Mouse (Mus musculus) C2C12 (cell line): ENCODE results near the gene Nelfb. TPM values are rescaled to one million over a fixed set of nuclear protein-coding genes. Genes with fewer than 3 reads are reported as not detected.

Experiments used
- H3K27me3 ChIP-seq: one replicate; pipeline ENCODE4 v1.6.1; 2011; ENCODE audit not compliant: control insufficient read depth, insufficient read depth, insufficient read length
- H3K36me3 ChIP-seq: one replicate; pipeline ENCODE4 v1.6.1; 2011; ENCODE audit not compliant: control insufficient read depth, insufficient read depth
- H3K4me3 ChIP-seq: one replicate; pipeline ENCODE4 v1.5.1; 2011; ENCODE audit warnings: mild to moderate bottlenecking, control low read depth; ENCODE audit not compliant: poor library complexity, insufficient read depth, severe bottlenecking
- H3K79me2 ChIP-seq: one replicate; pipeline ENCODE4 v1.6.1; 2011; ENCODE audit not compliant: control insufficient read depth, insufficient read depth
- H3K79me3 ChIP-seq: one replicate; pipeline ENCODE4 v1.6.1; 2011; ENCODE audit warnings: low read depth, control low read depth
- H3ac ChIP-seq: one replicate; pipeline ENCODE3; 2011; ENCODE audit warnings: low read depth; ENCODE audit not compliant: control insufficient read depth, insufficient read length
- CEBPB ChIP-seq: IDR thresholded peaks from one replicate; pipeline ENCODE4 v1.6.1; 2011; ENCODE audit warnings: low read depth, mild to moderate bottlenecking, control low read depth, moderate library complexity
- CTCF ChIP-seq: IDR thresholded peaks from one replicate; pipeline ENCODE4 v1.5.1; 2011; ENCODE audit not compliant: control insufficient read depth, insufficient read depth, insufficient read length
- FOSL1 ChIP-seq: IDR thresholded peaks from one replicate; pipeline ENCODE4 v1.8.0; 2011; ENCODE audit warnings: mild to moderate bottlenecking, low read length; ENCODE audit not compliant: poor library complexity, insufficient read depth, severe bottlenecking
- MAX ChIP-seq: IDR thresholded peaks from one replicate; pipeline ENCODE4 v1.6.1; 2011; ENCODE audit warnings: mild to moderate bottlenecking, control low read depth
- MYOD1 ChIP-seq: IDR thresholded peaks from one replicate; pipeline ENCODE4 v1.6.1; 2011; ENCODE audit warnings: low read depth; ENCODE audit not compliant: control insufficient read depth, insufficient read length
- MYOG ChIP-seq: IDR thresholded peaks from one replicate; pipeline ENCODE4 v1.6.1; 2011; ENCODE audit not compliant: control insufficient read depth, insufficient read length; ENCODE audit errors: extremely low read depth
- USF1 ChIP-seq: IDR thresholded peaks from one replicate; pipeline ENCODE4 v1.6.1; 2011; ENCODE audit warnings: low read depth, mild to moderate bottlenecking, control low read depth, moderate library complexity
- polyA plus RNA-seq: library from polyadenylated mRNA; unstranded; fragments of >200 nt; fragmentation: generic; extraction: Trizol; gene quantifications from one replicate; pipeline ENCODE4 v1.2.1, GENCODE M21; 2012; ENCODE audit warnings: missing spikeins

Gene Nelfb
- polyA plus RNA-seq, 1 experiment, result 47.4 TPM

- H3K36me3 ChIP-seq, result no peaks in the 10 kb centered on the region
- H3K79me2 ChIP-seq, result no peaks in the 10 kb centered on the region
- no peaks in the 10 kb centered on the region for H3K79me3 ChIP-seq
- no peak overlapping the region for H3K4me3 ChIP-seq
- H3ac ChIP-seq, result no peak overlapping the region
- TF ChIP-seq CTCF, result no peak
- no peak for TF ChIP-seq FOSL1
- no peak for TF ChIP-seq USF1
- no peak for TF ChIP-seq MYOG
- TF ChIP-seq MAX, result no peak
- no peak for TF ChIP-seq MYOD1
- TF ChIP-seq CEBPB, result no peak
- no peaks in the 10 kb centered on the region for H3K27me3 ChIP-seq
These were observed 39.5 kb downstream of the Nelfb start for GRCm38 (mm10) chr2:25171769-25172153.

GRCm38 (mm10) chr2:25171101-25171768 lies 40.1 kb downstream of the Nelfb start:
- no peak for TF ChIP-seq MYOD1
- TF ChIP-seq CEBPB, result no peak
- no peak for TF ChIP-seq MAX
- no peak for TF ChIP-seq FOSL1
- TF ChIP-seq CTCF, result no peak
- no peak for TF ChIP-seq USF1
- no peak for TF ChIP-seq MYOG
- H3K36me3 ChIP-seq, result no peaks in the 10 kb centered on the region
- no peaks in the 10 kb centered on the region for H3K27me3 ChIP-seq
- H3K79me2 ChIP-seq, result no peaks in the 10 kb centered on the region
- no peaks in the 10 kb centered on the region for H3K79me3 ChIP-seq
- H3K4me3 ChIP-seq, result no peak overlapping the region
- no peak overlapping the region for H3ac ChIP-seq

- no peak overlapping the region for H3K4me3 ChIP-seq
- no peaks in the 10 kb centered on the region for H3K27me3 ChIP-seq
- H3K79me2 ChIP-seq, result no peaks in the 10 kb centered on the region
- H3K79me3 ChIP-seq, result no peaks in the 10 kb centered on the region
- H3ac ChIP-seq, result no peak overlapping the region
- no peak for TF ChIP-seq MYOG
- no peak for TF ChIP-seq MAX
- TF ChIP-seq USF1, result no peak
- no peak for TF ChIP-seq FOSL1
- TF ChIP-seq CEBPB, result no peak
- TF ChIP-seq CTCF, result no peak
- no peak for TF ChIP-seq MYOD1
- no peaks in the 10 kb centered on the region for H3K36me3 ChIP-seq
These were observed 40.8 kb downstream of the Nelfb start for GRCm38 (mm10) chr2:25170326-25171100.

- no peaks in the 10 kb centered on the region for H3K36me3 ChIP-seq
- no peaks in the 10 kb centered on the region for H3K79me2 ChIP-seq
- no peaks in the 10 kb centered on the region for H3K27me3 ChIP-seq
- no peak overlapping the region for H3ac ChIP-seq
- TF ChIP-seq MYOD1 (no peak), MYOG (no peak), CTCF (no peak), MAX (no peak), CEBPB (no peak), FOSL1 (no peak), USF1 (no peak)
- no peaks in the 10 kb centered on the region for H3K79me3 ChIP-seq
- H3K4me3 ChIP-seq, result no peak overlapping the region
These were observed 41.5 kb downstream of the Nelfb start for GRCm38 (mm10) chr2:25169778-25170177.

GRCm38 (mm10) chr2:25168665-25168978 lies 42.7 kb downstream of the Nelfb start:
- H3K4me3 ChIP-seq, result no peak overlapping the region
- TF ChIP-seq CEBPB (no peak), MYOG (no peak), FOSL1 (no peak), MYOD1 (no peak), USF1 (no peak), MAX (no peak), CTCF (no peak)
- H3K36me3 ChIP-seq, result no peaks in the 10 kb centered on the region
- no peak overlapping the region for H3ac ChIP-seq
- peaks cover 7% of the 10 kb centered on the region for H3K27me3 ChIP-seq
- no peaks in the 10 kb centered on the region for H3K79me2 ChIP-seq
- H3K79me3 ChIP-seq, result no peaks in the 10 kb centered on the region
